Mouse (Mus musculus) cerebellum, adult 2 months (tissue): ENCODE results near the gene Zfp991.
"Not testable (repeated sequence)": the region's sequence is repeated elsewhere in the genome, so short reads cannot be mapped to it uniquely, and the experiment has no call there.

Experiments
- CTCF ChIP-seq: fragments of 200-500 bp; IDR thresholded peaks from 2 replicates; pipeline ENCODE4 v1.5.1; 2011; ENCODE audit warnings: low read depth, mild to moderate bottlenecking, control low read depth, low read length, moderate library complexity, borderline replicate concordance; ENCODE audit not compliant: insufficient read depth
- POLR2A ChIP-seq: fragments of 200-500 bp; IDR thresholded peaks from 2 replicates; pipeline ENCODE4 v1.6.1; 2011; ENCODE audit warnings: low read length, control low read depth, borderline replicate concordance; ENCODE audit not compliant: insufficient read depth

- not testable (repeated sequence) for TF ChIP-seq CTCF, POLR2A
Measured at GRCm38 (mm10) chr4:147220226-147220625, 88.4 kb downstream of the Zfp991 start.
